Mouse (Mus musculus) lung, postnatal 0 days (tissue): Measurements from ENCODE around the gene Tec.

Experiments used
- CTCF ChIP-seq: IDR thresholded peaks from 2 replicates; pipeline ENCODE4 v1.5.1; 2016; ENCODE audit warnings: antibody characterized with exemption, mild to moderate bottlenecking
- EP300 ChIP-seq: IDR thresholded peaks from 2 replicates; pipeline ENCODE4 v1.6.1; 2016; ENCODE audit warnings: antibody characterized with exemption, mild to moderate bottlenecking, control low read depth

- TF ChIP-seq CTCF (no peak), EP300 (no peak)
These were observed 47.8 kb upstream of the Tec start for GRCm38 (mm10) chr5:72916048-72916447.
